Mouse (Mus musculus) midbrain, postnatal 0 days (tissue): Measurements from ENCODE around the gene Mcmbp. TPM values are rescaled to one million over a fixed set of nuclear protein-coding genes. Genes with fewer than 3 reads are reported as not detected.

Source experiments
- ATAC-seq: fragments of 200-750 bp; cut with Nextera tagmentation; 2 replicates; pipeline ENCODE4 v1.8.0; 2017; ENCODE audit warnings: moderate number of reproducible peaks, mild to moderate bottlenecking, moderate TSS enrichment, moderate library complexity; ENCODE audit not compliant: low FRiP score
- DNase-seq: peaks from one replicate; pipeline ENCODE4 v3.0.0-alpha.2; 2015; ENCODE audit warnings: low spot score
- H3K27ac ChIP-seq: fragments of 300-500 bp; sonication (generic); 2 replicates; pipeline ENCODE4 v1.5.1; 2014; ENCODE audit warnings: low read depth, mild to moderate bottlenecking, low read length, mixed read lengths
- H3K27me3 ChIP-seq: fragments of 300-500 bp; sonication (generic); 2 replicates; pipeline ENCODE4 v1.6.1; 2014; ENCODE audit warnings: low read length, control low read depth, mixed read lengths; ENCODE audit not compliant: insufficient read depth
- H3K36me3 ChIP-seq: fragments of 300-500 bp; sonication (generic); 2 replicates; pipeline ENCODE4 v1.6.1; 2014; ENCODE audit warnings: low read length, control low read depth, mixed read lengths; ENCODE audit not compliant: insufficient read depth
- H3K4me1 ChIP-seq: fragments of 300-500 bp; sonication (generic); 2 replicates; pipeline ENCODE4 v1.6.1; 2014; ENCODE audit warnings: mild to moderate bottlenecking, control low read depth, antibody characterized with exemption, low read length, mixed read lengths; ENCODE audit not compliant: insufficient read depth
- H3K4me2 ChIP-seq: fragments of 300-500 bp; sonication (generic); 2 replicates; pipeline ENCODE4 v1.6.1; 2014; ENCODE audit warnings: low read depth, mild to moderate bottlenecking, low read length, mixed read lengths; ENCODE audit not compliant: poor library complexity, severe bottlenecking
- H3K4me3 ChIP-seq: fragments of 300-500 bp; sonication (generic); 2 replicates; pipeline ENCODE4 v1.5.1; 2014; ENCODE audit warnings: low read depth, mild to moderate bottlenecking, low read length, moderate library complexity
- H3K9ac ChIP-seq: fragments of 300-500 bp; sonication (generic); replicated peaks from 2 replicates; pipeline ENCODE4 v1.6.1; 2014; ENCODE audit warnings: mild to moderate bottlenecking, low read length, moderate library complexity, mixed read lengths; ENCODE audit not compliant: poor library complexity, severe bottlenecking
- H3K9me3 ChIP-seq: fragments of 300-500 bp; sonication (generic); 2 replicates; pipeline ENCODE4 v1.6.1; 2016; ENCODE audit warnings: low read length, control low read depth
- CTCF ChIP-seq: IDR thresholded peaks from 2 replicates; pipeline ENCODE4 v1.5.1; 2016; ENCODE audit warnings: antibody characterized with exemption, mild to moderate bottlenecking
- WGBS: fragments of 180-500 bp; shearing (Covaris S2); extraction: QIAGEN DNeasy Blood & Tissue Kit; methylation state at CpG from one replicate; pipeline ENCODE4 v1.1.7; 2014; 5-methylcytosine and 5-hydroxymethylcytosine counted together
- polyA plus RNA-seq: library from polyadenylated mRNA; unstranded; fragments of >200 nt; fragmentation: Nextera tagmentation; extraction: Ambion mirVana; gene quantifications from 2 replicates; pipeline ENCODE4 v1.2.1, GENCODE M21; 2015
- total RNA-seq: library from RNA; depleted of rRNA; stranded (reverse); fragments of >200 nt; gene quantifications from 2 replicates; pipeline ENCODE4 v1.2.3, GENCODE M21; 2014; rRNA removed

Mcmbp gene
- total RNA-seq (37.1 and 39.0 TPM in 2 replicates), polyA plus RNA-seq (34.8 and 42.7 TPM in 2 replicates)

DNA sequence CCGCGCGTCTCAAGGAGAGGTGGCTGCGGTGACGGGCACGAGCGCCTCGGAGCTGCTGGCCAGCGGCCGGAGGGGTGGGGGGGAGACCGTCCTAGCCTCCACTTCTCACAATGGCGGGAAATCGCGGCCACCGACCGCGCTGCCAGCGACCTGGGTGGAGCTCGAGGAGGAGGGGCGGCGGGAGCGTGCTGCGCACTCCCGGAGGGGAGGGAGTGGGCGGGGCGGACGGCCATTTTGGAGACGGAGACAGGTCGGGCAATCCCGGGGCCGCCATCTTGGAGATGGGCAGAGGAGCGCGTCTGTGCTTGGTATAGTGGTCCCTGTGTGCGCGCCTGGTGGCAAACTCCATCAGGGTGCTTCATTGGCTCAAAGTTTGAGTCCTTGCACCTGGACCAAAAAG lies at the start of gene Mcmbp:
Gene Mcmbp (minus strand): TSS at position 162 of the 400 bp plus-strand sequence.
- H3K4me2 ChIP-seq, result peak within 1 kb of the TSS; percentile 86
- H3K9me3 ChIP-seq, result no peaks in the 10 kb centered on the region
- ATAC-seq (peak; percentile 89), DNase-seq (peak; percentile 96)
- H3K9ac ChIP-seq, result peak within 1 kb of the TSS; percentile 93
- peaks cover 14% of the 10 kb centered on the region for H3K4me1 ChIP-seq
- WGBS, result under 1% methylated on average over 32 of the region's 35 CpGs
- TF ChIP-seq CTCF, result peak; percentile 24
- peak within 1 kb of the TSS; percentile 88 for H3K27ac ChIP-seq
- H3K27me3 ChIP-seq, result no peaks in the 10 kb centered on the region
- H3K4me3 ChIP-seq, result peak within 1 kb of the TSS; percentile 100
- no peaks in the 10 kb centered on the region for H3K36me3 ChIP-seq

DNA sequence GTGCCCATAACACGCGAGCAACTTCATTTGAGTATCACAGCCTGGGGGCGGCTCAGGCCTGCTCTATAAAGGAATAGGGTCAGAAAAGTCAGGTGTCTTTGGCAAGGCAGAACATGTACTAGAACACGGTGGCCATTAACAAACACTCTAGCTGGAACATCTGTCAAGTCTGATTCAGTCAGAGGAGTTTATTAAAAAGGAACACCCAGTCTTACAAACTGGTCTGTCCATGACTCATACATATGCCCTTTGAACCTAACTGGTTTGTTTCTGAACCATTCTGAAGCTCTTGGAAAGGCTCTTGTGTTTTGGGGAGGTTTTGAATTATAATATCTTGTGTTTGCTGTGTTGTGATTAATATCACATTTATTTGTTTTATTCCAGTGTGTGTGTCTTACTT lies 49.8 kb upstream of the Mcmbp start:
- no peak for ATAC-seq
- WGBS, result 88% methylated on average over 4 of the region's 4 CpGs

DNA sequence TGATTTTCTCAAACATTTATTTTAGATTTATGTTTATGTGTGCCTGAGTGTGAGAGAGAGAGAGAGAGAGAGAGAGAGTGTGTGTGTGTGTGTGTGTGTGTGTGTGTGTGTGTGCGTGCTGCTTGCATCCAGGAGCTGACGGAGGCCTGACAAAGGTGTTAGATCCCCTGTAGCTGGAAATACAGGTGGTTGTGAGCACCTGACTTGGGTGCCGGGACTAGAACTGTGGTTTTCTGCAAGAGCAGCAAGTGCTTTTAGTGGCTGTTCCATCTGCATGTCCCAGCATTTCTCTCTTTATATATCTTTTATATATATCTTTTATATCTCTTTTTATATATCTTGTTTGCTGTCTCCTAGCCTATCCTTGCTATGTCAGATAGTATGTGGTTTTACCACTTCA lies 41.6 kb upstream of the Mcmbp start:
- 90% methylated on average over 3 of the region's 3 CpGs for WGBS
- no peaks in the 10 kb centered on the region for H3K4me1 ChIP-seq

More for the DNA sequence above, 49.8 kb upstream of the Mcmbp start:
- no peak for TF ChIP-seq CTCF
- Histone ChIP-seq H3K27me3 (no peaks in the 10 kb centered on the region), H3K36me3 (no peaks in the 10 kb centered on the region), H3K9me3 (no peaks in the 10 kb centered on the region), H3K9ac (no peak overlapping the region), H3K4me1 (no peaks in the 10 kb centered on the region), H3K27ac (no peak overlapping the region), H3K4me3 (no peak overlapping the region), H3K4me2 (no peak overlapping the region)
- DNase-seq, result no peak

DNA sequence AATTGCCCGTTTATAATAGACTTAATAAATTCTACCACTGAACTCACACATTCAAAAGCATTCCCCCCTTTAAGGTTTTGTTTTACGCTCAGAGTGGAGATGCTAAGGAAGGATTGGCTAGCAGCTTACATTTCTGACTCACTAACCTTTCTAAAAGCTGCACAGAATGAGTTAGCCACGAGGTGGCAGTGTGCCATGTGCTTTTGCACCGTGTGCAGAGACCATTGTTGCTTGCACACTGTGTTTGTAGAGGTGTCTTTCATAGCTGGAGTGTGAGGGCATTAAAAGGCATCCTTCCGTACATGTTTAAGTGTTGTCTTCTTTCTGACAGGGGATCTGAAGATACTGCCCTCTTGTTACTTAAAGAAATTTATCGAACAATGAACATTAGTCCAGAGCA lies 39.0 kb upstream of the Mcmbp start:
- no peaks in the 10 kb centered on the region for H3K9me3 ChIP-seq
- H3K4me3 ChIP-seq, result no peak overlapping the region
- peaks cover 43% of the 10 kb centered on the region for H3K36me3 ChIP-seq
- peak; percentile 94 for DNase-seq
- no peak overlapping the region for H3K9ac ChIP-seq
- H3K4me2 ChIP-seq, result no peak overlapping the region
- TF ChIP-seq CTCF, result peak; percentile 98
- no peaks in the 10 kb centered on the region for H3K4me1 ChIP-seq
- peak; percentile 69 for ATAC-seq
- no peak overlapping the region for H3K27ac ChIP-seq
- H3K27me3 ChIP-seq, result no peaks in the 10 kb centered on the region
- WGBS, result 33% methylated on average over 6 of the region's 6 CpGs

More for the DNA sequence above, 41.6 kb upstream of the Mcmbp start:
- TF ChIP-seq CTCF, result no peak
- Histone ChIP-seq H3K9ac (no peak overlapping the region), H3K4me2 (no peak overlapping the region), H3K27me3 (no peaks in the 10 kb centered on the region), H3K36me3 (peaks cover 32% of the 10 kb centered on the region), H3K4me3 (no peak overlapping the region), H3K27ac (no peak overlapping the region), H3K9me3 (no peaks in the 10 kb centered on the region)
- DNase-seq (no peak), ATAC-seq (no peak)

DNA sequence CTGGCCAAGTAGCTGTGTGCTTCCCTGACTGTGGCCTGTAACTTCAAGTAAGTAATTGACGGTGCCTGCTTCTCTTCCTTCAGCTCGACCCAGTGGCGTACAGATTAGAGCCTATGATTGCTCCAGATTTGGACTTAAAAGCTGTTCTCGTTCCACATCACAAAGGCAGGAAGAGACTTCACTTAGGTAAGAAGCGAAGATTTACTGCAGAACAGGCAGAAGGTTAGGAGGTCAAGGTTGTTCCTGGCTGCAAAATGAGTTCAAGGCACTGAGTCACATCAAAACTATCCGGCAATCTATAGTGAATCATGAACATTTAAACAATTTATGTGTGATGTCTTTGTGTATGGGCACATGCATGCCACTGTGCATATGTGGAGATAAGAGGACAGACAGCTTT lies 36.9 kb upstream of the Mcmbp start:
- no peak for TF ChIP-seq CTCF
- no peak overlapping the region for H3K4me3 ChIP-seq
- no peak overlapping the region for H3K9ac ChIP-seq
- 91% methylated on average over 6 of the region's 6 CpGs for WGBS
- H3K36me3 ChIP-seq, result peaks cover 50% of the 10 kb centered on the region
- no peaks in the 10 kb centered on the region for H3K9me3 ChIP-seq
- no peaks in the 10 kb centered on the region for H3K4me1 ChIP-seq
- no peak overlapping the region for H3K4me2 ChIP-seq
- no peak for ATAC-seq
- DNase-seq, result no peak
- no peak overlapping the region for H3K27ac ChIP-seq
- no peaks in the 10 kb centered on the region for H3K27me3 ChIP-seq

DNA sequence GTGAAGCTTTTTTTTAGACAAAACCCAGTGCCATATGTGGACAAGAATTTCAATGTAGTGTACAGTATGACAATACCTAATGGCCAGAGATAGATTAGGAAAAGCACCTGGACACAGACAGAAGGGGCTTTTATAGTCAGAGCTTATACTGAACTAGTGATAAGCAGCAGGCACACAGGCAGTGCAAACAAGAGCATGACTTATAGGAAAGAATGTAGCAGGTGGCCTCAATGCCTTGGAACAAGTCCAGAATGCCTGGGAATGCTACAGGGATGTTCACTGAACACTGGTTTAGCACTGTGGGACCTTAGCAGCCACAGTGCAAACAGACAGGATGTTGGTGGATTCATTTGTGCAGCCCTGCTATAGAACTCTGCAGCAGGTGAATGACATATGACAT lies 26.4 kb upstream of the Mcmbp start:
- H3K27ac ChIP-seq, result no peak overlapping the region
- peaks cover 48% of the 10 kb centered on the region for H3K36me3 ChIP-seq
- no peak for ATAC-seq
- H3K4me3 ChIP-seq, result no peak overlapping the region
- H3K9me3 ChIP-seq, result no peaks in the 10 kb centered on the region
- H3K4me2 ChIP-seq, result no peak overlapping the region
- H3K27me3 ChIP-seq, result no peaks in the 10 kb centered on the region
- DNase-seq, result peak; percentile 30
- H3K9ac ChIP-seq, result no peak overlapping the region
- TF ChIP-seq CTCF, result no peak
- no peaks in the 10 kb centered on the region for H3K4me1 ChIP-seq
